Mouse (Mus musculus): ENCODE measurements around the gene Bmp8b.

GRCm38 (mm10) chr4:123171811-123172210 is 66.8 kb downstream of the Bmp8b start:
- TF ChIP-seq POLR2A (IDR thresholded peaks at IDR 0.05; ENCODE audit: low read depth, low read length) (no peak), CTCF (IDR thresholded peaks at IDR 0.05; ENCODE audit: borderline replicate concordance, insufficient read depth, low read length) (no peak)

Data from embryonic fibroblast, embryonic 13.5 days (primary cell).